Comparison of ENCODE assay signal across 11 mouse cellular contexts in the genomic region with DNA sequence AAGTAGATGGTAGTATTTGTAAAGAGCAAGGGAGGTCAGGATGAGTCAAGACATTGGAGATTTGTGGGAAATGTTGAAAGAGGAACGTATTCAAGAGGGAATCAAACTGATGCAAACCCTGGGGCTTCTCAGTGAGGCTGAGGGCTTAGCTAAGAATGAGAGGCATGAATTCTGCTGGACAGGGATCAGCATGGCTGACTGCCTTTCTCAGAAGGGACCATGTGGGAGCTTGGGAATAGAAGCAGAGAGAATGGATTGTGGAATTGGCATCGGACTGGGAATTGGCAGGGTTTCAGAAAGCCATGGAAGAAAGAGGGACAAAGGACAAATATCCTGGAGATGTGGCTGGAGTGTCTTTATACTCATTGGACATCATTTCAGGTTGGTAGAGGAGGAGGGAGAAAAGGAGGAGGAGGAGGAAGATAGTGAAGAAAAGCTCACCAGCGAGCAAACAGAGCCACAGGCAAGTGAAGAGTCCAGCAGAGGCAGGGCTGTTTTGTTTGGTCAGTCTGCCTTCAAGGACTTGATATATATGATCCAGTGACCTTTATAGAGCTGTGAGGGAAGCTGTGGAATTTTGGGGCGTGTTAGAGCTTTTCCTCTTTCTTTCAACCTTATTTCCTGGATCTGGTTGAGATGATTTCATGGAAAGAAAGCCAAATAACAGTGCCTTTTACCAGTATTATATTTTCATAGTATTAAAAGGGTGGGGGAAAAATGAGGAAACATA. TPM values are rescaled to one million over a fixed set of nuclear protein-coding genes. Genes with fewer than 3 reads are reported as not detected.
DNase-seq lines count a peak whose midpoint lies in the region; ATAC-seq and TF ChIP-seq lines count a peak whose summit lies in the region.
"Had no signal": no experiment of that assay in that cellular context is flagged by ENCODE, and none has a peak within 500 bp of the region (broad histone marks: within the 10 kb centered on the region; RNA-seq: fewer than 3 reads in every experiment).

No protein-coding gene starts in this region.

- H3K79me2 ChIP-seq in heart, adult 2 months (replicated peaks; ENCODE audit: control insufficient read depth, insufficient read depth, low read length): no peaks in the 10 kb centered on the region; the same call in 1 of the 2 replicates

- DNase-seq in heart, adult 2 months: no peak
- DNase-seq in heart, postnatal 25 days (ENCODE audit: low spot score): no peak
- peak; percentile 73 for DNase-seq in Muller cell, postnatal 12 days (ENCODE audit: inconsistent ontology term)
- peak; percentile 41 for DNase-seq in gastrocnemius, postnatal 10 days
- peak; percentile 51 for DNase-seq in kidney, postnatal 10 days
- DNase-seq in frontal cortex, postnatal 10 days (ENCODE audit: low spot score in 2 of 2): no peak
- no peak for DNase-seq in testis, postnatal 14 days (ENCODE audit: low spot score)
- DNase-seq: right cerebral cortex, adult 18-20 months had no signal

- TF ChIP-seq EP300 in heart, adult 2 months (IDR thresholded peaks at IDR 0.05; ENCODE audit: insufficient read depth, low read depth, low read length): no peak

- H3K9ac ChIP-seq in heart, adult 2 months (ENCODE audit: low read depth, low read length): no peak overlapping the region
- H3K9ac ChIP-seq: embryonic facial prominence, embryonic 12.5 days; liver, embryonic 14.5 days had no signal

- ATAC-seq in cerebellum, adult (ENCODE audit: insufficient number of reproducible peaks, low FRiP score, low TSS enrichment): no peak

- no peak for TF ChIP-seq CTCF in heart, adult 2 months (IDR thresholded peaks at IDR 0.05)

- no peaks in the 10 kb centered on the region for H3K27me3 ChIP-seq in heart, adult 2 months (ENCODE audit: control insufficient read depth, insufficient read depth, low read length)
- H3K27me3 ChIP-seq: embryonic facial prominence, embryonic 12.5 days had no signal

- peaks cover 65% of the 10 kb centered on the region for H3K36me3 ChIP-seq in heart, adult 2 months (ENCODE audit: control insufficient read depth, insufficient read depth, low read length)
- H3K36me3 ChIP-seq: embryonic facial prominence, embryonic 12.5 days had no signal

- H3K27ac ChIP-seq in heart, adult 2 months: peak overlapping the region; percentile 70
- H3K27ac ChIP-seq: embryonic facial prominence, embryonic 12.5 days; liver, embryonic 14.5 days had no signal

- intact Hi-C loops in heart, adult 2 months (cut with DNase I): loop anchor here (2.0 kb wide), 1 partner anchor 15 kb away; no protein-coding TSS in a partner anchor
- intact Hi-C loops in heart, postnatal 25 days (cut with DNase I): no loop called here

- WGBS in heart, adult 2 months: 31% methylated on average over 4 of the region's 4 CpGs

- H3K4me1 ChIP-seq in heart, adult 2 months (ENCODE audit: control insufficient read depth, insufficient read depth, low read length): peaks cover 26% of the 10 kb centered on the region
- H3K4me1 ChIP-seq: embryonic facial prominence, embryonic 12.5 days had no signal

- no peak for TF ChIP-seq POLR2A in heart, adult 2 months (IDR thresholded peaks at IDR 0.05; ENCODE audit: insufficient read depth, low read depth, low read length)

- H3K4me3 ChIP-seq in heart, adult 2 months: no peak overlapping the region
- H3K4me3 ChIP-seq: embryonic facial prominence, embryonic 12.5 days had no signal

RNA-seq across cellular contexts. Expression of a gene that starts 7.4 kb away (rescaled TPM):
- 10 to 100 TPM; 14.5 to 15.3 TPM for total RNA-seq in heart, adult 2 months (2021)
- 5.3 and 10.3 TPM in 2 replicates for polyA plus RNA-seq in heart, adult 2 months (2012; rRNA removed)
- 10 to 100 TPM; 16.9 to 17.3 TPM for total RNA-seq in heart, postnatal 25 days (2021)
- 10 to 100 TPM; 15.8 to 22.9 TPM for total RNA-seq in gastrocnemius, postnatal 10 days (2021)

Comparison
In these comparisons a context has a peak if more than half of its experiments do, and no peak if none do; other contexts are left out.
1. DNase-seq: peak in Muller cell, postnatal 12 days (single experiment), gastrocnemius, postnatal 10 days (single experiment) and kidney, postnatal 10 days (single experiment); none in heart, adult 2 months (0 of 2), heart, postnatal 25 days (single experiment), frontal cortex, postnatal 10 days (0 of 2) and testis, postnatal 14 days (single experiment).